Mouse (Mus musculus) heart, postnatal 0 days (tissue): ENCODE measurements around the gene F10.
A peak's percentile ranks its signal among the peaks of the same experiment; 100 is the strongest.

Experiments used
- CTCF ChIP-seq: IDR thresholded peaks from 2 replicates; pipeline ENCODE4 v1.5.1; 2016; ENCODE audit warnings: antibody characterized with exemption, control low read depth, low read depth
- EP300 ChIP-seq: IDR thresholded peaks from 2 replicates; pipeline ENCODE4 v1.6.1; 2016; ENCODE audit warnings: antibody characterized with exemption, low read depth

DNA sequence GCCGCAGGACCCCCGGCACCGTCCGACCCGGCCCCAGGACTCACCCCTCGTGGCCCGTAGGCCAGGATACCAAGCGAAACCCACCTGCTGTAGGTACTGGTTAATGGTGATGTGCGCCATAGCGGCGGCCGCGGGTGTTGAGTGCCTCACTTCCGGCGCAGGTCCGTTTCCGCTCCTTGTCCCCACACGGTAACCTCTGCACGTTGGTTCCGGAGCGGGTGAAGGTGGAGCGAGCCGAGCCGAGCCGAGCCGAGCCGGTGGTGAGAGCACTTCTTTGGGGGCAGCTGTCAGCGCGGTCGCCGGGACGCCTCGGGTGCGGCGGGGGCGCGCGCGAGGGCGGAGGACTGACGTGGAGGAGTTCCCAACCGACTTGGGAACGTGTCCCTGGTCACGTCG lies 67.6 kb downstream of the F10 start:
- 0 out of 2 replicates have a peak, but pooled peaks have one; percentile 11 for TF ChIP-seq CTCF
- no peak for TF ChIP-seq EP300
